Mouse (Mus musculus) liver, embryonic 14 days (tissue): ENCODE data around the gene Dhx34. TPM values are rescaled to one million over a fixed set of nuclear protein-coding genes. Genes with fewer than 3 reads are reported as not detected.

Source experiments
- polyA plus RNA-seq: library from polyadenylated mRNA; depleted of rRNA; stranded (reverse); fragments of >200 nt; gene quantifications from 2 replicates; pipeline ENCODE4 v1.2.3, GENCODE M21; 2012; rRNA removed

The Dhx34 gene
- 3.6 and 4.0 TPM in 2 replicates for polyA plus RNA-seq

DNA sequence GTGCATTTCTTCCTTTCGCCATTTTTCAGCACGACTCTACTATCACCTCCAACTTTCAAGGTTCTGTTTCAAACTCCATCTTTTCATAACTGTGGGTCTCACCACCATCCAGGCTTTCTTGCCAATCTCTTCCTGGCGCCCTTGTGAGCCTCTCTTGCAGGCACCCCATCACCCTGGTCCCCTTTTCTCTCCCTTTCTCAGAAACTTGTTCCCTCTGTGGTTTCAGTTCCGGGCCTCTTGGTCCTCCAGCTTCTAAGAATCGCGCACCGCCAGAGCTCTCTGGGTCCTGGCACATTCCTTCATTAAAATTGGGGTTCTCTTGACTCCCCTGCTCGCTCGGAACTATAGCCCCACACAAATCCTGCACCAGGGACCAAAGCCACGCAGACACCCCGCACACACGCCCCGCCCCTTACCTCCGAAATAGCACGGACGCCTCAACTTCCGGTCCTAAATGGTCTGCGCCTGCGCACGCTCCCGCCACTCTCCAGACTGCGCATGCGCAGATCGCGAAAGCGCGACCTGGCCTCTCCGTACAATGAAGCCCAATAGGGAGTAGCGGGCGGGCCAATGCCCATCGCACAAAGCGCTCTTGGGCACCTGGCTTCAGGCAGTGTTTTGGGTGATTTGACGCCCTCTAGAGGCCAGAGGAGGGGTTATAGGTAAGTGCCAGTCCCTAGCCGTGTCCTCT lies at the start of gene Dhx34:
Gene Dhx34 (minus strand): TSS at position 456 of the 691 bp plus-strand sequence.

DNA sequence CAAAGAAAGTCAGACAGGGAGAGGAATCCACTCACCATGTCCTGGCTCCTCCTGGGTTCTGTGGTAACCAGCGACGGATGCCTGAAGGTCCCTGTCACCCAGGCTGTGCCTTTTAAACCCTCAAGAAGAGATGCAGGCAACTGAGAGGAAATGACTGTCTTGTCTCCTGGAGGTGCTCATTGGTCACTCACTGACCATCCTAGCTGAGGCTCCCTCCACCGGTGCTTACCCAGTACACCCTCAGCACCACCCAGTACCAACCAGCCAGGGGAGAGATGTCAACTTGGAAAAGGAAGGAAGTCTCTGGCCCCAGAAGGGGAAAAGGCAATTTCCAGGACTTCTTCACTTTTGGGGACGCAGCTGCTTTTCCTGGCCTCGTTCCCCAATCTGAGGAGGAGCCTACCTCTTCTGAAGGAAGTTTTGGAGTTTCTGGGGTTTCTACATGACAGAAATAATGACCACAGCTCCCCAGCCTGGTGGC lies 37.3 kb upstream of the Dhx34 start, which contains the start of gene C5ar1:
Gene C5ar1 (minus strand): TSS at position 431 of the 481 bp plus-strand sequence.

DNA sequence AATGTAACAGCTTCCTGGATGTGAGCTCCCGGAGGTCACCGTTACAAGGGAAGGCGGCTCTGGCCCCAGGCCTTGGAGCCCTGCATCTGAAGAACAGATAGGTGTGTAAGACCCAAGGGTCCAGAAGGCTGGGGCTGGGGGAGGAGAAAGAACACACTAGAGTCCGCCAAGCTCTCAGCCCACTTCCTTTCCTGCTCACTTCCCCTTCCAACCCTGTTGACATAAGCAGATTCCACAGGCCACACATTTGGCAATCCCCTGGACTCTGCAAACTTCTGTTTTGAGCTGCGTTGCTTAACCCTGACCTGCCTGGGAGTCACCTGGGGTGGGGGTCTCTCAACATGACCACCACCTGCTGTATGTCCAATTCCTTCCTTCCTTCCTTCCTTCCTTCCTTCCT lies 22.2 kb upstream of the Dhx34 start, which contains the start of gene C5ar2:
Gene C5ar2 (minus strand): TSS at position 88 of the 400 bp plus-strand sequence.

DNA sequence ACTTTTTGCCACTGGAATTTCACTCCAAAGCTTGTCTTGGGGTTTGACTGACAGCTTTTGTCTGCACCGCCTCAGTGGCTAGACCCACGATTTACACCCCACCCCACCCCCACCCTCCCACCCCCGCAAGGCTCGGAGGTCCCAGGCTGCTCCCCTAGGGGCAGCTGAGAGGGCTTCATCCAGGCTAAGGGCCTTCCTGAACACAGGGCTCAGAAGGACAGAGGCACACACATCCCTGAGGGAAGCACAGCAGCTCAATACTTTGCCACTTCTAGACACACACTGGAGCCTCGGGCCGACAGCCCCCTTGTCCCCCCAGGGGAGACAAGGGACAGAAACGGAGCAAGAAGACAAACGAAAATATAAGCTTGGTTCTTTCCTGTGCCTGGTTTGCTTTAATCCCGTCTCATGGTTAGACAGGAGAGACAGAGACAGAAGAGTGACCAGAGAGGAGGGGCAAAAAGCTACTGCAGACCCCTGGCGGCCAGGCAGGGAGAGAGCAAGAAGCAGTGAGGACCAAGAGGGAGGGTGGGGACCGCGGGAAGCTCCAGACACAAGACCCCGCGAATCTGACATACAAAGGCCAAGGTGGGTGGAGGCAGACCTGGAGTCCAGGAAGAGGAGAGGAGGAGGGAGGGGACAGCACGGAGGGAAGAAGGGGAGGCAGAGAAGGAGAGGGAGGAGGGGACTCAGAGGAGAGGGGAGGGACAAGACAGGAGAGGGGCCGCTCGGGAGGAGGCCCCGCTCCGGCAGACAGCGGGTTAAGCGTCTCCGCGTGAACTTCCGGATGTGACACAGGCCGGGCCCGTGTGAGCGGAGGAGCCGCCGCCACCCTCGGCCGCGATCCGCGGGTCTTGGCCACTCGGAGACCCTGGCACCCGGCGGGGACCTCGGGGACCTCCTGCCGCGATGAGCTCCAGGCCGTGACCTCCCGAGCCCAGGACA lies 47.0 kb downstream of the Dhx34 start, which contains the start of gene Meis3:
Gene Meis3 (plus strand): TSS at position 494 of the 945 bp plus-strand sequence.

Other genes with a start within 250 kb of the Dhx34 start
- gene Bicra, start 174.1 kb downstream of the Dhx34 start, polyA plus RNA-seq, result 1.2 and 1.5 TPM in 2 replicates
- 0.01 TPM in 2 replicates for gene Zfp541, start 160.2 kb downstream of the Dhx34 start, polyA plus RNA-seq
- gene Napa, start 123.6 kb downstream of the Dhx34 start, polyA plus RNA-seq, result 93.6 and 109 TPM in 2 replicates
- 6.6 and 7.2 TPM in 2 replicates for gene Kptn, start 102.1 kb downstream of the Dhx34 start, polyA plus RNA-seq
- gene Slc8a2, start 92.2 kb downstream of the Dhx34 start, polyA plus RNA-seq, result 0.05 TPM in 2 replicates
- gene Meis3, start 46.9 kb downstream of the Dhx34 start, polyA plus RNA-seq, result 1.1 and 1.6 TPM in 2 replicates
- 0.48 and 0.58 TPM in 2 replicates for gene C5ar2, start 22.1 kb upstream of the Dhx34 start, polyA plus RNA-seq
- 1.0 and 1.2 TPM in 2 replicates for gene C5ar1, start 37.5 kb upstream of the Dhx34 start, polyA plus RNA-seq
- gene Inafm1, start 51.6 kb upstream of the Dhx34 start, polyA plus RNA-seq, result 7.1 and 7.5 TPM in 2 replicates
- gene Ccdc9, start 64.8 kb upstream of the Dhx34 start, polyA plus RNA-seq, result 30.7 and 30.8 TPM in 2 replicates
- gene Bbc3, start 86.4 kb upstream of the Dhx34 start, polyA plus RNA-seq, result 2.8 and 3.9 TPM in 2 replicates
- 55.8 and 65.0 TPM in 2 replicates for gene Sae1, start 165.8 kb upstream of the Dhx34 start, polyA plus RNA-seq
- 14.1 and 15.2 TPM in 2 replicates for gene Zc3h4, start 178.9 kb upstream of the Dhx34 start, polyA plus RNA-seq
- gene Tmem160, start 230.7 kb upstream of the Dhx34 start, polyA plus RNA-seq, result 18.1 and 20.4 TPM in 2 replicates